In genomic region chr2:167697902-167698301, GRCm38 (mm10) we compare ENCODE assay signal across 8 mouse cellular contexts. TPM values are rescaled to one million over a fixed set of nuclear protein-coding genes. Genes with fewer than 3 reads are reported as not detected.
DNase-seq lines count a peak whose midpoint lies in the region; ATAC-seq lines count a peak whose summit lies in the region.

No protein-coding gene starts in this region.

- no peak overlapping the region for H3K9ac ChIP-seq in embryonic facial prominence, embryonic 14.5 days (ENCODE audit: low read depth, low read length)

- H3K4me1 ChIP-seq in embryonic facial prominence, embryonic 14.5 days (ENCODE audit: control insufficient read depth, insufficient read depth, low read length): no peaks in the 10 kb centered on the region
- peaks cover 5% of the 10 kb centered on the region for H3K4me1 ChIP-seq in embryonic facial prominence, embryonic 10.5 days

- no peak overlapping the region for H3K27ac ChIP-seq in embryonic facial prominence, embryonic 14.5 days (replicated peaks; ENCODE audit: low read depth, low read length)
- H3K27ac ChIP-seq in embryonic facial prominence, embryonic 10.5 days (replicated peaks): no peak overlapping the region

- no peaks in the 10 kb centered on the region for H3K9me3 ChIP-seq in embryonic facial prominence, embryonic 14.5 days (ENCODE audit: control insufficient read depth, low read length)
- H3K9me3 ChIP-seq in embryonic facial prominence, embryonic 10.5 days: peaks cover 7% of the 10 kb centered on the region; the same call in 1 of the 2 replicates

- H3K4me2 ChIP-seq in embryonic facial prominence, embryonic 14.5 days (ENCODE audit: low read depth, low read length): no peak overlapping the region

- 50% methylated on average over 5 of the region's 5 CpGs for WGBS in embryonic facial prominence, embryonic 14.5 days
- WGBS in embryonic facial prominence, embryonic 10.5 days: 64% methylated on average over 5 of the region's 5 CpGs

- H3K36me3 ChIP-seq in embryonic facial prominence, embryonic 14.5 days (ENCODE audit: control insufficient read depth, insufficient read depth, low read length): no peaks in the 10 kb centered on the region
- no peaks in the 10 kb centered on the region for H3K36me3 ChIP-seq in embryonic facial prominence, embryonic 10.5 days (replicated peaks)

- DNase-seq in embryonic facial prominence, embryonic 14.5 days (ENCODE audit: low spot score): peak; percentile 53
- DNase-seq in embryonic facial prominence, embryonic 10.5 days (ENCODE audit: low spot score): no peak
- peak; percentile 99 for DNase-seq in heart, adult 11 months
- DNase-seq in kidney, adult 9 months: peak; percentile 76
- peak; percentile 87 for DNase-seq in lung, postnatal 36 days
- DNase-seq in thymus, postnatal 25 days: peak; percentile 59
- DNase-seq in retina, embryonic 14.5 days (ENCODE audit: low spot score): no peak
- no peak for DNase-seq in ovary, postnatal 10 days (ENCODE audit: low spot score)

- no peaks in the 10 kb centered on the region for H3K27me3 ChIP-seq in embryonic facial prominence, embryonic 14.5 days (replicated peaks; ENCODE audit: control insufficient read depth, insufficient read depth, low read length)
- no peaks in the 10 kb centered on the region for H3K27me3 ChIP-seq in embryonic facial prominence, embryonic 10.5 days (replicated peaks; ENCODE audit: low read depth, poor library complexity, severe bottlenecking)

- no peak overlapping the region for H3K4me3 ChIP-seq in embryonic facial prominence, embryonic 14.5 days (ENCODE audit: low read depth, low read length)
- no peak overlapping the region for H3K4me3 ChIP-seq in embryonic facial prominence, embryonic 10.5 days

- ATAC-seq in embryonic facial prominence, embryonic 14.5 days (ENCODE audit: low read depth): no peak

RNA-seq across cellular contexts. Expression of gene Tmem189, which starts 8.3 kb away (rescaled TPM):
- 40.0 and 40.6 TPM in 2 replicates for polyA plus RNA-seq in embryonic facial prominence, embryonic 14.5 days (2014; fragmentation: Nextera tagmentation; extraction: Ambion mirVana)
- 40.2 and 43.7 TPM in 2 replicates for polyA plus RNA-seq in embryonic facial prominence, embryonic 10.5 days (2016; fragmentation: Nextera tagmentation; extraction: Ambion mirVana)

RNA-seq across cellular contexts. Expression of gene Cebpb, which starts 9.2 kb away (rescaled TPM):
- 18.1 and 30.3 TPM in 2 replicates for polyA plus RNA-seq in embryonic facial prominence, embryonic 14.5 days (2014; fragmentation: Nextera tagmentation; extraction: Ambion mirVana)
- 1.7 and 1.8 TPM in 2 replicates for polyA plus RNA-seq in embryonic facial prominence, embryonic 10.5 days (2016; fragmentation: Nextera tagmentation; extraction: Ambion mirVana)

RNA-seq across cellular contexts. Expression of gene Gm20431, which starts 36.6 kb away (rescaled TPM):
- polyA plus RNA-seq in embryonic facial prominence, embryonic 14.5 days (2014; fragmentation: Nextera tagmentation; extraction: Ambion mirVana): 9.1 and 11.6 TPM in 2 replicates
- 0.68 and 4.9 TPM in 2 replicates for polyA plus RNA-seq in embryonic facial prominence, embryonic 10.5 days (2016; fragmentation: Nextera tagmentation; extraction: Ambion mirVana)

Comparison
In these comparisons a context has a peak if more than half of its experiments do, and no peak if none do; other contexts are left out.
1. DNase-seq: peak in embryonic facial prominence, embryonic 14.5 days (single experiment), heart, adult 11 months (single experiment), kidney, adult 9 months (single experiment), lung, postnatal 36 days (single experiment) and thymus, postnatal 25 days (single experiment); none in embryonic facial prominence, embryonic 10.5 days (single experiment), retina, embryonic 14.5 days (single experiment) and ovary, postnatal 10 days (single experiment).